Mouse (Mus musculus): ENCODE measurements around the gene Dicer1.

Dicer1 gene

GRCm38 (mm10) chr12:104751814-104752765 is at the start of gene Dicer1:
Dicer1 (minus strand) TSS chr12:104751952.
- DNase-seq = peak; percentile 95

- no peak for DNase-seq
These were observed 47.6 kb upstream of the Dicer1 start for GRCm38 (mm10) chr12:104799365-104799764.

GRCm38 (mm10) chr12:104797905-104798304 is 46.2 kb upstream of the Dicer1 start:
- DNase-seq = no peak

GRCm38 (mm10) chr12:104796635-104797378 is 45.1 kb upstream of the Dicer1 start:
- no peak for DNase-seq

GRCm38 (mm10) chr12:104794957-104795356 is 43.2 kb upstream of the Dicer1 start:
- DNase-seq = no peak

- no peak for DNase-seq
These were observed 41.7 kb upstream of the Dicer1 start for GRCm38 (mm10) chr12:104793486-104793885.

GRCm38 (mm10) chr12:104777603-104778002 is 25.9 kb upstream of the Dicer1 start:
- DNase-seq = no peak

- DNase-seq = no peak
These were observed 20.2 kb upstream of the Dicer1 start for GRCm38 (mm10) chr12:104771941-104772340.

- no peak for DNase-seq
These were observed 17.5 kb upstream of the Dicer1 start for GRCm38 (mm10) chr12:104769201-104769785.

GRCm38 (mm10) chr12:104767183-104767582 is 15.4 kb upstream of the Dicer1 start:
- DNase-seq = no peak

GRCm38 (mm10) chr12:104765761-104766160 is 14.0 kb upstream of the Dicer1 start:
- no peak for DNase-seq

- DNase-seq = no peak
These were observed 13.4 kb upstream of the Dicer1 start for GRCm38 (mm10) chr12:104765116-104765515.

- no peak for DNase-seq
These were observed 12.2 kb upstream of the Dicer1 start for GRCm38 (mm10) chr12:104763918-104764317.

GRCm38 (mm10) chr12:104761411-104761810 is 9.7 kb upstream of the Dicer1 start:
- no peak for DNase-seq

GRCm38 (mm10) chr12:104758066-104758465 is 6.3 kb upstream of the Dicer1 start:
- DNase-seq = no peak

GRCm38 (mm10) chr12:104753686-104754085 is 1.9 kb upstream of the Dicer1 start:
- no peak for DNase-seq

- no peak for DNase-seq
These were observed 380 bp downstream of the Dicer1 start for GRCm38 (mm10) chr12:104751331-104751813.

- DNase-seq = no peak
These were observed 2.8 kb downstream of the Dicer1 start for GRCm38 (mm10) chr12:104748946-104749345.

GRCm38 (mm10) chr12:104747252-104747651 is 4.5 kb downstream of the Dicer1 start:
- DNase-seq = no peak

GRCm38 (mm10) chr12:104746601-104747000 is 5.2 kb downstream of the Dicer1 start:
- no peak for DNase-seq

GRCm38 (mm10) chr12:104743687-104744086 is 8.1 kb downstream of the Dicer1 start:
- peak; percentile 44 for DNase-seq

- no peak for DNase-seq
These were observed 9.5 kb downstream of the Dicer1 start for GRCm38 (mm10) chr12:104742247-104742646.
